ENCODE assay signal across 13 mouse cellular contexts in the genomic region with DNA sequence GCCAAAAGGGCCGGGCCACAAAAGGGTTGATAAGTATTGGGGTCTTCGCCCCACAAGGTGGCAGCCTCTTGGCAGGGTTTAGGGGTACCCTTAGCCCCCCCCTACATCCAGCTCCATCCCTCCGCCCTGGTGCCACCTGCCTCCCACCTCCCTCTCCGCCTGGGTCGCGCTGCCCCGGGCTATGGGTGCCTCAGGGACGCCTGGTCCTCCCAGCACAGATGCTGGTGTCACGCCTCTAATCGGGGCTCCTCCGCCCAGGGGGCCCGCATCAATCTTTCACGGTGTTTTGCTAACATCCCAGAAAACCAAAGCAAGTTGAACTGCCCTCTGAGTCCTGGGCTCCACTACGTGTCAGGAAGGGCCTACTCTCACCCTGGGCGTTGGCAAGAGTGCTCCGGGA. TPM values are rescaled to one million over a fixed set of nuclear protein-coding genes. Genes with fewer than 3 reads are reported as not detected.
DNase-seq lines count a peak whose midpoint lies in the region; ATAC-seq lines count a peak whose summit lies in the region.
"Had no signal": no experiment of that assay in that cellular context is flagged by ENCODE, and none has a peak within 500 bp of the region (broad histone marks: within the 10 kb centered on the region; RNA-seq: fewer than 3 reads in every experiment).

No protein-coding gene starts in this region.

- H3K27ac ChIP-seq in forebrain, embryonic 12.5 days: no peak overlapping the region
- H3K27ac ChIP-seq in limb, embryonic 13.5 days: no peak overlapping the region
- peak overlapping the region; percentile 92 for H3K27ac ChIP-seq in neural tube, embryonic 13.5 days (replicated peaks)

- peaks cover 35% of the 10 kb centered on the region for H3K4me1 ChIP-seq in forebrain, embryonic 12.5 days
- peaks cover 24% of the 10 kb centered on the region for H3K4me1 ChIP-seq in limb, embryonic 13.5 days
- peaks cover 52% of the 10 kb centered on the region for H3K4me1 ChIP-seq in neural tube, embryonic 13.5 days (replicated peaks)

- H3K36me3 ChIP-seq in forebrain, embryonic 12.5 days (replicated peaks): no peaks in the 10 kb centered on the region
- no peaks in the 10 kb centered on the region for H3K36me3 ChIP-seq in limb, embryonic 13.5 days
- no peaks in the 10 kb centered on the region for H3K36me3 ChIP-seq in neural tube, embryonic 13.5 days

- intact Hi-C loops in left cerebral cortex, postnatal 4 days (cut with DNase I): loop anchor here (10.0 kb wide), 1 partner anchor 365 kb away; no protein-coding TSS in a partner anchor
- intact Hi-C loops in left cerebral cortex, postnatal 10 days (cut with DNase I): loop anchor here (10.0 kb wide), 2 partner anchors 525 to 595 kb away; no protein-coding TSS in a partner anchor

- WGBS in forebrain, embryonic 12.5 days: 4% methylated on average over 16 of the region's 16 CpGs
- WGBS in limb, embryonic 13.5 days: 2% methylated on average over 16 of the region's 16 CpGs
- WGBS in neural tube, embryonic 13.5 days: 1% methylated on average over 16 of the region's 16 CpGs

- DNase-seq in left cerebral cortex, postnatal 4 days: peak; percentile 17
- DNase-seq in left cerebral cortex, postnatal 10 days (ENCODE audit: extremely low spot score in 1 of 2, low spot score in 2 of 2): no peak
- DNase-seq in yolk sac, embryonic 10.5 days (ENCODE audit: low spot score): no peak
- no peak for DNase-seq in ovary, postnatal 36 days (ENCODE audit: low spot score)
- no peak for DNase-seq in urinary bladder, postnatal 36 days (ENCODE audit: low spot score in 2 of 2)
- DNase-seq: liver had no signal

- 0 out of 2 replicates have a peak, but pooled peaks have one; percentile 27 for ATAC-seq in forebrain, embryonic 12.5 days (ENCODE audit: low FRiP score)
- ATAC-seq in limb, embryonic 13.5 days (ENCODE audit: low FRiP score, low read depth): no peak
- ATAC-seq in neural tube, embryonic 13.5 days (ENCODE audit: low read depth): peak; percentile 19; the same call in 1 of the 2 replicates
- ATAC-seq: lung, postnatal 0 days had no signal

- H3K9ac ChIP-seq in forebrain, embryonic 12.5 days: no peak overlapping the region
- no peak overlapping the region for H3K9ac ChIP-seq in limb, embryonic 13.5 days
- peak overlapping the region; percentile 72 for H3K9ac ChIP-seq in neural tube, embryonic 13.5 days

- peak overlapping the region; percentile 33; the same call in 1 of the 2 replicates for H3K4me3 ChIP-seq in forebrain, embryonic 12.5 days (replicated peaks)
- peak overlapping the region; percentile 32 for H3K4me3 ChIP-seq in limb, embryonic 13.5 days
- H3K4me3 ChIP-seq in neural tube, embryonic 13.5 days: peak overlapping the region; percentile 44

- H3K4me2 ChIP-seq in forebrain, embryonic 12.5 days: peak overlapping the region; percentile 56
- peak overlapping the region; percentile 57; the same call in 1 of the 2 replicates for H3K4me2 ChIP-seq in limb, embryonic 13.5 days (replicated peaks)
- peak overlapping the region; percentile 62 for H3K4me2 ChIP-seq in neural tube, embryonic 13.5 days

- H3K9me3 ChIP-seq in forebrain, embryonic 12.5 days: no peaks in the 10 kb centered on the region
- H3K9me3 ChIP-seq in limb, embryonic 13.5 days: no peaks in the 10 kb centered on the region
- no peaks in the 10 kb centered on the region for H3K9me3 ChIP-seq in neural tube, embryonic 13.5 days

- peaks cover 93% of the 10 kb centered on the region for H3K27me3 ChIP-seq in forebrain, embryonic 12.5 days
- H3K27me3 ChIP-seq in limb, embryonic 13.5 days: peaks cover 100% of the 10 kb centered on the region
- H3K27me3 ChIP-seq in neural tube, embryonic 13.5 days: peaks cover 86% of the 10 kb centered on the region

RNA-seq across cellular contexts. Expression of gene Prrxl1, which starts 0.9 kb away (rescaled TPM):
- not detected for total RNA-seq in left cerebral cortex, postnatal 4 days (2021)
- not detected for total RNA-seq in left cerebral cortex, postnatal 10 days (2021)
- polyA plus RNA-seq in forebrain, embryonic 12.5 days (2016; fragmentation: Nextera tagmentation; extraction: Ambion mirVana): 0.53 and 0.91 TPM in 2 replicates
- 0.31 and 0.64 TPM in 2 replicates for polyA plus RNA-seq in limb, embryonic 13.5 days (2015; fragmentation: Nextera tagmentation; extraction: Ambion mirVana)
- polyA plus RNA-seq in neural tube, embryonic 13.5 days (2015; fragmentation: Nextera tagmentation; extraction: Ambion mirVana): 83.4 and 87.1 TPM in 2 replicates
- total RNA-seq: CH12.LX had no signal
- polyA plus RNA-seq: gonadal fat pad, adult 2 months; large intestine, adult 2 months had no signal

Comparison
In these comparisons a context has a peak if more than half of its experiments do, and no peak if none do; other contexts are left out.
1. RNA of gene Prrxl1, which starts 0.9 kb away (polyA plus RNA-seq): 83.4 to 87.1 TPM in neural tube, embryonic 13.5 days; 0.53 to 0.91 TPM in forebrain, embryonic 12.5 days and 0.31 to 0.64 TPM in limb, embryonic 13.5 days; every median in the first group is over 10 times any median in the second.
2. Peak in every context shown above with its lines, with median percentiles within 50 percentile points of each other: H3K4me2 ChIP-seq and H3K4me3 ChIP-seq.